In genomic region chr3:51048739-51049138, GRCm38 (mm10) we compare ENCODE assay signal across 19 mouse cellular contexts.
DNase-seq lines count a peak whose midpoint lies in the region; ATAC-seq lines count a peak whose summit lies in the region.
"Had no signal": no experiment of that assay in that cellular context is flagged by ENCODE, and none has a peak within 500 bp of the region (broad histone marks: within the 10 kb centered on the region; RNA-seq: fewer than 3 reads in every experiment).

No protein-coding gene starts in this region.

- no peak for DNase-seq in frontal cortex, postnatal 10 days (ENCODE audit: low spot score in 2 of 2)
- peak; percentile 75 for DNase-seq in brain, adult 2 months (ENCODE audit: low read depth, low spot score)
- DNase-seq in telencephalon, adult 2 months (ENCODE audit: low read depth, low spot score), result peak; percentile 34
- DNase-seq in right cerebral cortex, postnatal 10 days (ENCODE audit: low spot score in 2 of 2), result no peak
- DNase-seq: adrenal gland, adult 8-10 months; adrenal gland, postnatal 14 days; B cell, adult 2 months; cerebellum, adult 11-12 months; cerebellum, adult 2 months; cerebellum, adult 9-10 months; cerebellum, postnatal 10 days; cerebellum, postnatal 25 days; embryo, embryonic 11 days had no signal

- ATAC-seq in frontal cortex, adult (ENCODE audit: low TSS enrichment), result peak; percentile 62; the same call in 1 of the 2 replicates
- ATAC-seq: activated CD4-positive, CD25-positive, alpha-beta regulatory T cell, adult 4 months; CD4-positive, CD25-positive, alpha-beta regulatory T cell, adult 4 months; forebrain, embryonic 14.5 days; forebrain, embryonic 16.5 days; Patski had no signal

Comparison
In these comparisons a context has a peak if more than half of its experiments do, and no peak if none do; other contexts are left out.
1. DNase-seq: peak in brain, adult 2 months (single experiment) and telencephalon, adult 2 months (single experiment); none in frontal cortex, postnatal 10 days (0 of 2) and right cerebral cortex, postnatal 10 days (0 of 2).